ENCODE assay signal across 15 mouse cellular contexts in the genomic region with DNA sequence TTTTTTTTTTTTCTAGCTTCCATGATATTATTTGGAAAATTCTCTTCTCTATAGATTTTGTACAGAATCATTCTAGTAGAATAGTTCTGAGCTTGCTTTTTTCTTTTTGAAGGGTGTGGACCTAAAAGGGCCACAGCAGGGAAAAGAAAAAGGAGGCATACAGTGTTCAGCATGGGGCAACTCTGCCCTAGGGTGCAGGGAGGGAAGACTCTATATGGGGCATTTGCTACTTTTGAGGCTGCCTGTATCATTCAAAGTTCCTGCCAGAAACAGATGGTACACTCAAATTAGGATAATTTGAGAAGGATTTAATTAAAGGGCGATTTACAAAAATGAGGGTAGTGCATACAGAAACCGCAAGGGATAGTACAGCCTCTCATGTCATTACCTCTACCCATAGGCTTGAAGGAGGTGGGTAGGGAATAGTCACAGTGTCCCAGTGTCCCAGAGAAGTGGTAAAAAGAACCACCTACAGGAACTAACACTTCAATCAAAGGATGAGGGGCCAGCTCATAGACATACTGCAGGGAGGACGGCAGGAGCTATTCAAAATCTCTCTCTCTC.
"Had no signal": no experiment of that assay in that cellular context is flagged by ENCODE, and none has a peak within 500 bp of the region (broad histone marks: within the 10 kb centered on the region; RNA-seq: fewer than 3 reads in every experiment).

No protein-coding gene starts in this region.

- H3K4me2 ChIP-seq: limb, embryonic 13.5 days; neural tube, embryonic 12.5 days had no signal

- H3K4me1 ChIP-seq: limb, embryonic 13.5 days; midbrain, embryonic 10.5 days; neural tube, embryonic 12.5 days had no signal

- H3K27me3 ChIP-seq: limb, embryonic 13.5 days; neural tube, embryonic 12.5 days had no signal

- H3K4me3 ChIP-seq: layer of hippocampus, adult 2 months; limb, embryonic 13.5 days; midbrain, embryonic 10.5 days; myocyte; neural tube, embryonic 12.5 days had no signal

- H3K36me3 ChIP-seq: limb, embryonic 13.5 days; midbrain, embryonic 10.5 days; neural tube, embryonic 12.5 days had no signal

- H3K9ac ChIP-seq: limb, embryonic 13.5 days; liver, embryonic 14.5 days; neural tube, embryonic 12.5 days had no signal

- H3K9me3 ChIP-seq: limb, embryonic 13.5 days; midbrain, embryonic 10.5 days; neural tube, embryonic 12.5 days had no signal

- H3K27ac ChIP-seq: layer of hippocampus, adult 2 months; limb, embryonic 13.5 days; liver, embryonic 14.5 days; midbrain, embryonic 10.5 days; neural tube, embryonic 12.5 days had no signal

- DNase-seq: kidney, postnatal 10 days; kidney, postnatal 4 days; left cerebral cortex, postnatal 4 days; lung, adult 18-20 months; lung, postnatal 36 days; midbrain, embryonic 14.5 days; right cerebral cortex, adult 18-20 months; right cerebral cortex, postnatal 25 days; thymus, postnatal 36 days had no signal
